Mouse (Mus musculus) G1E (cell line): ENCODE measurements around the gene Dalrd3. TPM values are rescaled to one million over a fixed set of nuclear protein-coding genes. Genes with fewer than 3 reads are reported as not detected.

Experiments
- ATAC-seq: 2 replicates; pipeline ENCODE4 v1.8.0; 2016; ENCODE audit warnings: mild to moderate bottlenecking; ENCODE audit not compliant: insufficient number of reproducible peaks, poor library complexity, low FRiP score, severe bottlenecking; ENCODE audit errors: extremely low read depth
- DNase-seq: peaks from one replicate; pipeline ENCODE4 v3.0.0; 2012; ENCODE audit warnings: low spot score
- H3K27me3 ChIP-seq: 2 replicates; pipeline ENCODE4 v1.6.1; 2012; ENCODE audit warnings: mild to moderate bottlenecking, low read length, inconsistent platforms; ENCODE audit not compliant: insufficient read depth
- H3K36me3 ChIP-seq: replicated peaks from 2 replicates; pipeline ENCODE3; 2012; ENCODE audit warnings: mild to moderate bottlenecking, inconsistent platforms
- H3K4me1 ChIP-seq: 2 replicates; pipeline ENCODE4 v1.6.1; 2012; ENCODE audit warnings: low read depth, low read length, inconsistent platforms, mixed read lengths; ENCODE audit not compliant: insufficient read depth
- H3K4me3 ChIP-seq: 2 replicates; pipeline ENCODE4 v1.5.1; 2012; ENCODE audit warnings: low read depth, mild to moderate bottlenecking, inconsistent platforms, low read length, moderate library complexity, mixed read lengths
- H3K9me3 ChIP-seq: replicated peaks from 2 replicates; pipeline ENCODE4 v1.6.1; 2012; ENCODE audit warnings: inconsistent platforms
- CTCF ChIP-seq: IDR thresholded peaks from 2 replicates; pipeline ENCODE4 v1.5.1; 2012; ENCODE audit warnings: low read depth, low read length, inconsistent platforms, mixed read lengths
- GATA1 ChIP-seq: IDR thresholded peaks from 2 replicates; pipeline ENCODE4 v1.6.1; 2012; ENCODE audit warnings: borderline replicate concordance, low read length, inconsistent platforms, mixed read lengths
- GATA2 ChIP-seq: IDR thresholded peaks from 2 replicates; pipeline ENCODE4 v1.6.1; 2012; ENCODE audit warnings: low read depth, low read length, inconsistent platforms, borderline replicate concordance
- POLR2AphosphoS5 ChIP-seq: IDR thresholded peaks from 2 replicates; pipeline ENCODE4 v1.6.1; 2012; ENCODE audit warnings: low read depth, low read length, inconsistent platforms; ENCODE audit not compliant: insufficient replicate concordance
- TAL1 ChIP-seq: conservative IDR thresholded peaks from 2 replicates; pipeline ENCODE4 v1.6.1; 2012; ENCODE audit warnings: low read depth, low read length, inconsistent platforms, mixed read lengths
- polyA plus RNA-seq: library from polyadenylated mRNA; stranded (reverse); fragments of >175 nt; gene quantifications from 2 replicates; pipeline ENCODE4 v1.2.3, GENCODE M21; 2012
- total RNA-seq, 2 experiments: library from RNA; stranded (forward) in 1 of 2; stranded (reverse) in 1 of 2; fragments of 200-1000 nt in 1 of 2; fragments of >200 nt in 1 of 2; fragmentation: Nextera tagmentation in 1 of 2; gene quantifications; 2 replicates each; pipeline ENCODE4 v1.2.3; 2014 to 2017

Gene Dalrd3
- total and polyA plus RNA-seq, 3 experiments: 48.3 to 121 (median 49.1) TPM

DNA sequence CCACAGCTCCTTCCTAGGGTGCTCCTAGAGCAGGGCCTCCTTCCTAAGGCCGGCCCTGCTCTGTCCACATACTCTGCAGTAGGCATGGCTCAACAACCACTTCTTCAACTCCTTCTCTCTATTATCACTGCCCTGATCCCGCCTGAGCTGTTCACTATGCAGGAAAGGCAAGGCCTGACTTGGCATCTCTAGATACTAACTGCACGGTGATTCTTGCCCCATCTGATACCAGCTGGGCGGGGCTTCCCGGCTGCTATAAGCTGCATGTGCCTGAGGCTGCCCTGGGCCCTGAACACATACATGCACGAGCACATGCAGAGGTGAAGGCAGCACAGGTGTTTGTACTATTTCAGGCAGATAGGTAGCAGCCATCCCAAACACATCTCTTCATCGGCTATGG is 5.6 kb upstream of the Dalrd3 start:
- no peaks in the 10 kb centered on the region for H3K9me3 ChIP-seq
- H3K27me3 ChIP-seq: no peaks in the 10 kb centered on the region
- peaks cover 70% of the 10 kb centered on the region for H3K36me3 ChIP-seq
- no peak for ATAC-seq
- TF ChIP-seq TAL1 (no peak), POLR2AphosphoS5 (no peak), CTCF (no peak), GATA2 (no peak), GATA1 (no peak)
- H3K4me1 ChIP-seq: peaks cover 73% of the 10 kb centered on the region
- peak overlapping the region; percentile 56; the same call in 1 of the 2 replicates for H3K4me3 ChIP-seq
- DNase-seq: no peak

DNA sequence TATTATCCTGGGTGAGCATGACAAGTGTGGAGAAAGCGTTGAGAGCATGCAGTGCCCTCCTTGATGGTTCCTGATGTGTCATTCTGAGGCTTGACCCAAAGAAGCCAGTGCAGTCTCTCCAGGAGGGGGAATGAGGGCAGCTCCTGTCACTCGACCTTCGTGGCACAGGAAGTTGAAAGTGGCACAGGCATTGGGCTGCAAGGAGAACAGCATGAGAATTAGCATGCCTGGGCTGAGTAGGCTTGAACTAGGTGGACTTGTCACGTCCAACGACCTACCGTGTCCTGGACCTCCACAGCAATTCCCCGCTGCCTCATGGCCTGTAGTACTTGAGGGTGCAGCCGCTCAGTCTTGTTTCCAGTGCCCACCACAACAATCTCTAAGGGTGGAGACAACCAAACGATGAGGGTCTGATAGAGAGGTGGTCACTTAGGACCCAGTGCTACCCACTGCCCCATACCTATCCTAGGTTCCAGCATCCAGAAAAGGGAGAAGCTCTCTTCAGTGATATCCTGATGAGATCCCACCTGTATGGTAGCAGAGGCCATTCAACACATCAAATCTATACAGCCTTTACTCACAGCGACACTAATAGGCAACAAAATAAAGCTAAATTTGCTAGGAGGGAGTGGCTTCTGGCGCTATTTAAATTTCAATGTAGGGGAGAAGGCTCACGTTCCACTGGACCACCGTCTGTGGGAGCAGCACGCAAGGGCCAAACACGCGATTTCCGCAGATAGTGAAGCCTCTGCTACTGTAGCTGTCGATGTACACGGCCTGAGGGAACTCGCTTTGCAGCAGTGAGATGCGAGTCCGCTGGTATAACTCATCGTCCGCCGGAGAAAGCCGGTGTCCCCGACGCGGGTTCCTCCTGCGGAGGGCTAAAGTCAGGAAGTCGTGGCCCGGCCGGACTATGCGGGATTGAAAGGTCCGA is 3.5 kb upstream of the Dalrd3 start:
- H3K36me3 ChIP-seq: peaks cover 72% of the 10 kb centered on the region
- DNase-seq: peak; percentile 22
- H3K4me3 ChIP-seq: peak overlapping the region; percentile 90
- no peaks in the 10 kb centered on the region for H3K27me3 ChIP-seq
- H3K9me3 ChIP-seq: no peaks in the 10 kb centered on the region
- H3K4me1 ChIP-seq: peaks cover 85% of the 10 kb centered on the region
- no peak for ATAC-seq
- TF ChIP-seq POLR2AphosphoS5 (peak; percentile 49; the same call in 1 of the 2 replicates), GATA2 (no peak)

DNA sequence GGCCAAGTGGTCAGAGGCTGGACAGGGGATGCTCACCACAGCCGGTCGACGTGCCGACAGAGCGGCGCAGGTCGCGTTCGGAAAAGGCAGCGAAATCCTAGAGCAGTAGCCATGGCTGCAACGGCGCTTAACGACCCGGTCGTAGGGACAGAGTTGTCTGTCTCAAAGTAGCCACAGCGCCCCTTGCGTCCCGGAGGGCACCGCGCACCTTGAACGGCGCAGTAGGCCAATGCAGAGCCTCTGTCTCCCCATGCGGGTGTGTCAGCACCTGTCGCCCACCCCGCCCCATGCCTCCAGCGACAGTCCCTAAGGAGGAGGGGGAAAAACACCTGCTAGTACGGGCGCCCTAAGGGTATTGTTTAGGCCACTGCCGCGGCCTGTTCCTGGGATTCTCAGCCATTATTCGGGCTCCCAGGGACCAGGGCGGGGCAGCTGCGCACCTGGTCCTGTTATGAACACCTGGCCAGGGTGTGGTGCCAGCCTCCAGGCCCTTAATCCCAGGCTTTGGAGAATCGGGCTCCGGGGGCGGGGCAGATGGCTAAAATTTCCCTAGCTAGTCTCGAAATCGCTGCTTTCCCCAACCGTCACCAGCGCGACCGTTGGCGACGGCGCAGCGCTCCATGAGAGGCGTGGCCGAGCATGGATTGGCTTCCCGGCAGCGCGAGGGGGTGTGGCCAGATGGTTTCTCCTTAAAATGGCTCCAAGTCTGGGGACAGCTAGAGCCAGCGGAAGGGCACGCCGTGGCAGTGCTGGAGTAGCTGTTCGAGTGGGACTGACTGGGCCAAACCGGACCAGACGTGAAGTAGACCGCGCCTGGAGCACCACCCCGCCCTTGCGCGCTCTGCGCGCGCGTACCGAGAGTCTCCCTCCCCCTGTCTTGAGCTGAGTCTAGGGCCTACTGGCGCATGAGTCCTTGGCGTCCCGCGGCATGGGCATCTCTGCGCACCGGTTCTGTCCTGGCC is 2.6 kb upstream of the Dalrd3 start, which contains the start of gene Ndufaf3:
Gene Ndufaf3 (minus strand): TSS at position 620 of the 962 bp plus-strand sequence.
- Histone ChIP-seq H3K4me3 (peak within 1 kb of the TSS; percentile 90), H3K4me1 (peaks cover 85% of the 10 kb centered on the region), H3K36me3 (peaks cover 72% of the 10 kb centered on the region), H3K27me3 (no peaks in the 10 kb centered on the region), H3K9me3 (no peaks in the 10 kb centered on the region)
- ATAC-seq: peak; percentile 50
- peak; percentile 91 for DNase-seq
- TF ChIP-seq GATA1 (no peak), CTCF (peak; percentile 82)

DNA sequence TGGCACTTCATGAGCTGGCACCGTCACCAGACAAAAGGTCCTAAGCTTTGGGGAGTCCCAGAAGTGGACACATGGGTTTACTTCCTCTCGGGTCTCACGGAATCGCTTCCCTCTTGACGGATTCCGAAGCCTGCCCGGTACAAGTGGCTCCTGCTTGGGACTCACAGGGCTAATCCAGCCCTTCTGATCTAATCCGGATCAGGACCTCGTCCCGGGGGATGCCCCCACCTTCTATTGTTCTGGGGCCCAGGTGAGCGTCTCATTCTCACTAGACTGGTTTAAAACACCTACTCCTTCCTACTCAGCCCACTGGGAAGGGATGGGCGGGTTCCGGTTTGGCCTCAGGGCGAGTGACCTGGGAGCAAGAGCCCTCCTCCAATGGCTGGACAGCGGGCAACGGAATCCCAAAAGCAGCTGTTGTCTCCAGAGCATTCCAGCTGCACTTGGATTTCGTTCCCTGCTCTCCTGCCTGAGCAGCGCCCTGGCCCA is 1.7 kb upstream of the Dalrd3 start:
- no peak for TF ChIP-seq GATA1
- TF ChIP-seq POLR2AphosphoS5: no peak
- no peak for TF ChIP-seq TAL1
- no peak for TF ChIP-seq GATA2
- TF ChIP-seq CTCF: no peak
- H3K36me3 ChIP-seq: peaks cover 73% of the 10 kb centered on the region
- no peaks in the 10 kb centered on the region for H3K27me3 ChIP-seq
- DNase-seq: peak; percentile 20
- peaks cover 85% of the 10 kb centered on the region for H3K4me1 ChIP-seq
- H3K4me3 ChIP-seq: peak overlapping the region; percentile 90
- H3K9me3 ChIP-seq: no peaks in the 10 kb centered on the region
- no peak for ATAC-seq

DNA sequence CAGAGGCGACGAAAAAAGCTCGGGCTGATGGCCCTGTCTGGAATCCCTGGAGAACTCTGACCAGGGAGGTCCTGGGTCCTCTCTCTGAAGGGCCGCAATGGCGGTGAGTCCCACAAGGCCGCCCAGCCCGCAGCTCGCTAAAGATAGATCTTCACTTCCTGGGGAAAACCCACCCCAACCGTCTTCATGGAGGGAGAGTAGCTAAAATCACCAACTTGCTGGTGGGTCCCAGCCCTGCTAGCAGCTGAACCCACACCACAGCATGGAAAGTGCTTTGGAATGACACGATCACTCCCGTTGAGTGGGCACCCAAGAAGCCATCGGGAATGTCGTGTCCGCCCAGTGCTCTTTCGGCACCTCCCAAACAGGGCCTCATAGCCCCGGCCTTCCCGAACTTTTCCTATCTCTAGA is 1.2 kb upstream of the Dalrd3 start:
- no peak for DNase-seq
- H3K27me3 ChIP-seq: no peaks in the 10 kb centered on the region
- ATAC-seq: no peak
- TF ChIP-seq CTCF (no peak), TAL1 (no peak), GATA1 (no peak), GATA2 (no peak), POLR2AphosphoS5 (no peak)
- peak overlapping the region; percentile 90 for H3K4me3 ChIP-seq
- H3K9me3 ChIP-seq: no peaks in the 10 kb centered on the region
- H3K36me3 ChIP-seq: peaks cover 73% of the 10 kb centered on the region
- H3K4me1 ChIP-seq: peaks cover 85% of the 10 kb centered on the region
